Mouse (Mus musculus): ENCODE measurements at regions not wholly inside any gene's neighbourhood (a gene's known extent, or its start where the extent isn't known, plus 50 kb on each side); places are given as distances from the start of the nearest gene placed in this dataset.

GRCm38 (mm10) chr14:68022925-68023324 is 1271.2 kb downstream of the Synb start:
- Histone ChIP-seq H3K4me3 (replicated peaks; ENCODE audit: low read depth, low read length) (no peak overlapping the region), H3K9me3 (ENCODE audit: control insufficient read depth, low read length) (no peaks in the 10 kb centered on the region), H3K9ac (replicated peaks; ENCODE audit: low read length) (no peak overlapping the region), H3K27ac (replicated peaks; ENCODE audit: low read depth, low read length) (no peak overlapping the region), H3K36me3 (ENCODE audit: control insufficient read depth, insufficient read depth, low read length) (no peaks in the 10 kb centered on the region), H3K4me1 (ENCODE audit: control insufficient read depth, insufficient read depth, low read length) (peaks cover 14% of the 10 kb centered on the region; the same call in 1 of the 2 replicates), H3K27me3 (ENCODE audit: control insufficient read depth, insufficient read depth, low read length) (no peaks in the 10 kb centered on the region), H3K4me2 (ENCODE audit: low read length) (no peak overlapping the region)
- ATAC-seq (ENCODE audit: low FRiP score, low TSS enrichment) (no peak), DNase-seq (no peak)
- WGBS, result 88% methylated on average over 10 of the region's 10 CpGs

- H3K27ac ChIP-seq (replicated peaks; ENCODE audit: low read depth, low read length), result peak overlapping the region; percentile 84
- H3K4me1 ChIP-seq (ENCODE audit: control insufficient read depth, insufficient read depth, low read length), result peaks cover 14% of the 10 kb centered on the region; the same call in 1 of the 2 replicates
- 52% methylated on average over 7 of the region's 7 CpGs for WGBS
- H3K36me3 ChIP-seq (ENCODE audit: control insufficient read depth, insufficient read depth, low read length), result no peaks in the 10 kb centered on the region
- H3K4me3 ChIP-seq (replicated peaks; ENCODE audit: low read depth, low read length), result no peak overlapping the region
- DNase-seq (peak; percentile 68), ATAC-seq (ENCODE audit: low FRiP score, low TSS enrichment) (no peak)
- no peaks in the 10 kb centered on the region for H3K9me3 ChIP-seq (ENCODE audit: control insufficient read depth, low read length)
- no peaks in the 10 kb centered on the region for H3K27me3 ChIP-seq (ENCODE audit: control insufficient read depth, insufficient read depth, low read length)
- no peak overlapping the region; the same call in 1 of the 2 replicates for H3K9ac ChIP-seq (replicated peaks; ENCODE audit: low read length)
- no peak overlapping the region for H3K4me2 ChIP-seq (ENCODE audit: low read length)
Observed at GRCm38 (mm10) chr14:68021240-68021639, 1272.9 kb downstream of the Synb start.

- no peak overlapping the region for H3K4me3 ChIP-seq (replicated peaks; ENCODE audit: low read depth, low read length)
- no peak for ATAC-seq (ENCODE audit: low FRiP score, low TSS enrichment)
- H3K4me2 ChIP-seq (ENCODE audit: low read length), result no peak overlapping the region
- peak; percentile 59 for DNase-seq
- H3K9ac ChIP-seq (replicated peaks; ENCODE audit: low read length), result no peak overlapping the region; the same call in 1 of the 2 replicates
- H3K27me3 ChIP-seq (ENCODE audit: control insufficient read depth, insufficient read depth, low read length), result no peaks in the 10 kb centered on the region
- 29% methylated on average over 6 of the region's 6 CpGs for WGBS
- no peaks in the 10 kb centered on the region for H3K9me3 ChIP-seq (ENCODE audit: control insufficient read depth, low read length)
- peaks cover 14% of the 10 kb centered on the region; the same call in 1 of the 2 replicates for H3K4me1 ChIP-seq (ENCODE audit: control insufficient read depth, insufficient read depth, low read length)
- H3K27ac ChIP-seq (replicated peaks; ENCODE audit: low read depth, low read length), result peak overlapping the region; percentile 84
- H3K36me3 ChIP-seq (ENCODE audit: control insufficient read depth, insufficient read depth, low read length), result no peaks in the 10 kb centered on the region
Observed at GRCm38 (mm10) chr14:68020769-68021168, 1273.3 kb downstream of the Synb start.

GRCm38 (mm10) chr14:68018686-68019085 is 1275.4 kb downstream of the Synb start:
- Histone ChIP-seq H3K36me3 (ENCODE audit: control insufficient read depth, insufficient read depth, low read length) (no peaks in the 10 kb centered on the region), H3K9ac (replicated peaks; ENCODE audit: low read length) (no peak overlapping the region), H3K4me1 (ENCODE audit: control insufficient read depth, insufficient read depth, low read length) (peaks cover 14% of the 10 kb centered on the region; the same call in 1 of the 2 replicates), H3K27ac (replicated peaks; ENCODE audit: low read depth, low read length) (no peak overlapping the region), H3K4me2 (ENCODE audit: low read length) (no peak overlapping the region), H3K27me3 (ENCODE audit: control insufficient read depth, insufficient read depth, low read length) (no peaks in the 10 kb centered on the region), H3K4me3 (replicated peaks; ENCODE audit: low read depth, low read length) (no peak overlapping the region), H3K9me3 (ENCODE audit: control insufficient read depth, low read length) (no peaks in the 10 kb centered on the region; the same call in 1 of the 2 replicates)
- no peak for ATAC-seq (ENCODE audit: low FRiP score, low TSS enrichment)
- DNase-seq, result no peak

- H3K4me1 ChIP-seq (ENCODE audit: control insufficient read depth, insufficient read depth, low read length), result no peaks in the 10 kb centered on the region
- WGBS, result 94% methylated on average over 7 of the region's 7 CpGs
- DNase-seq (no peak), ATAC-seq (ENCODE audit: low FRiP score, low TSS enrichment) (no peak)
- H3K36me3 ChIP-seq (ENCODE audit: control insufficient read depth, insufficient read depth, low read length), result no peaks in the 10 kb centered on the region
- no peak overlapping the region for H3K4me3 ChIP-seq (replicated peaks; ENCODE audit: low read depth, low read length)
- H3K27me3 ChIP-seq (ENCODE audit: control insufficient read depth, insufficient read depth, low read length), result no peaks in the 10 kb centered on the region
- H3K9ac ChIP-seq (replicated peaks; ENCODE audit: low read length), result no peak overlapping the region
- no peaks in the 10 kb centered on the region for H3K9me3 ChIP-seq (ENCODE audit: control insufficient read depth, low read length)
- H3K4me2 ChIP-seq (ENCODE audit: low read length), result no peak overlapping the region
- H3K27ac ChIP-seq (replicated peaks; ENCODE audit: low read depth, low read length), result no peak overlapping the region
Observed at GRCm38 (mm10) chr14:67996790-67997417, 1297.2 kb downstream of the Synb start.

- Histone ChIP-seq H3K4me2 (ENCODE audit: low read length) (peak overlapping the region; percentile 34), H3K9ac (replicated peaks; ENCODE audit: low read length) (no peak overlapping the region), H3K4me3 (replicated peaks; ENCODE audit: low read depth, low read length) (no peak overlapping the region), H3K4me1 (ENCODE audit: control insufficient read depth, insufficient read depth, low read length) (no peaks in the 10 kb centered on the region), H3K27ac (replicated peaks; ENCODE audit: low read depth, low read length) (no peak overlapping the region), H3K9me3 (ENCODE audit: control insufficient read depth, low read length) (no peaks in the 10 kb centered on the region), H3K27me3 (ENCODE audit: control insufficient read depth, insufficient read depth, low read length) (no peaks in the 10 kb centered on the region), H3K36me3 (ENCODE audit: control insufficient read depth, insufficient read depth, low read length) (no peaks in the 10 kb centered on the region)
- WGBS, result 63% methylated on average over 13 of the region's 13 CpGs
- no peak for DNase-seq
- no peak for ATAC-seq (ENCODE audit: low FRiP score, low TSS enrichment)
Observed at GRCm38 (mm10) chr14:67993611-67994051, 1300.5 kb downstream of the Synb start.

GRCm38 (mm10) chr14:67993142-67993541 is 1301.0 kb downstream of the Synb start:
- Histone ChIP-seq H3K4me1 (ENCODE audit: control insufficient read depth, insufficient read depth, low read length) (no peaks in the 10 kb centered on the region), H3K27me3 (ENCODE audit: control insufficient read depth, insufficient read depth, low read length) (no peaks in the 10 kb centered on the region), H3K9me3 (ENCODE audit: control insufficient read depth, low read length) (no peaks in the 10 kb centered on the region), H3K36me3 (ENCODE audit: control insufficient read depth, insufficient read depth, low read length) (no peaks in the 10 kb centered on the region), H3K27ac (replicated peaks; ENCODE audit: low read depth, low read length) (no peak overlapping the region), H3K4me3 (replicated peaks; ENCODE audit: low read depth, low read length) (no peak overlapping the region), H3K4me2 (ENCODE audit: low read length) (peak overlapping the region; percentile 34), H3K9ac (replicated peaks; ENCODE audit: low read length) (no peak overlapping the region)
- DNase-seq (peak; percentile 89), ATAC-seq (ENCODE audit: low FRiP score, low TSS enrichment) (no peak)
- whole genome bisulfite sequencing, result 13% methylated on average over 8 of the region's 8 CpGs

GRCm38 (mm10) chr14:67992088-67992487 is 1302.0 kb downstream of the Synb start:
- no peak overlapping the region for H3K4me2 ChIP-seq (ENCODE audit: low read length)
- H3K4me1 ChIP-seq (ENCODE audit: control insufficient read depth, insufficient read depth, low read length), result no peaks in the 10 kb centered on the region
- H3K9ac ChIP-seq (replicated peaks; ENCODE audit: low read length), result no peak overlapping the region
- no peak for DNase-seq
- H3K36me3 ChIP-seq (ENCODE audit: control insufficient read depth, insufficient read depth, low read length), result no peaks in the 10 kb centered on the region
- no peak for ATAC-seq (ENCODE audit: low FRiP score, low TSS enrichment)
- H3K9me3 ChIP-seq (ENCODE audit: control insufficient read depth, low read length), result no peaks in the 10 kb centered on the region
- 70% methylated on average over 6 of the region's 6 CpGs for WGBS
- H3K27ac ChIP-seq (replicated peaks; ENCODE audit: low read depth, low read length), result no peak overlapping the region
- H3K4me3 ChIP-seq (replicated peaks; ENCODE audit: low read depth, low read length), result no peak overlapping the region
- H3K27me3 ChIP-seq (ENCODE audit: control insufficient read depth, insufficient read depth, low read length), result no peaks in the 10 kb centered on the region

- no peaks in the 10 kb centered on the region for H3K9me3 ChIP-seq (ENCODE audit: control insufficient read depth, low read length)
- ATAC-seq (ENCODE audit: low FRiP score, low TSS enrichment) (no peak), DNase-seq (no peak)
- 78% methylated on average over 3 of the region's 3 CpGs for WGBS
- no peaks in the 10 kb centered on the region for H3K36me3 ChIP-seq (ENCODE audit: control insufficient read depth, insufficient read depth, low read length)
- H3K27ac ChIP-seq (replicated peaks; ENCODE audit: low read depth, low read length), result no peak overlapping the region
- H3K4me1 ChIP-seq (ENCODE audit: control insufficient read depth, insufficient read depth, low read length), result no peaks in the 10 kb centered on the region
- H3K27me3 ChIP-seq (ENCODE audit: control insufficient read depth, insufficient read depth, low read length), result no peaks in the 10 kb centered on the region
- H3K4me3 ChIP-seq (replicated peaks; ENCODE audit: low read depth, low read length), result no peak overlapping the region
- H3K9ac ChIP-seq (replicated peaks; ENCODE audit: low read length), result no peak overlapping the region
- no peak overlapping the region for H3K4me2 ChIP-seq (ENCODE audit: low read length)
Observed at GRCm38 (mm10) chr14:67990271-67990670, 1303.8 kb downstream of the Synb start.

Data from midbrain, embryonic 14.5 days (tissue).